Mouse (Mus musculus) layer of hippocampus, adult 9-11 months (tissue): ENCODE measurements around the gene Vcl.

Experiments used
- DNase-seq: peaks from one replicate; pipeline ENCODE4 v3.0.0; 2022

The Vcl gene

GRCm38 (mm10) chr14:20928848-20929745 lies at the start of gene Vcl:
Vcl (plus strand) TSS chr14:20929398.
- peak; percentile 99 for DNase-seq

GRCm38 (mm10) chr14:20884691-20885090 lies 44.5 kb upstream of the Vcl start:
- no peak for DNase-seq

GRCm38 (mm10) chr14:20885091-20885888 lies 43.9 kb upstream of the Vcl start:
- DNase-seq, result peak; percentile 60

GRCm38 (mm10) chr14:20886266-20886665 lies 42.9 kb upstream of the Vcl start:
- DNase-seq, result peak; percentile 36

GRCm38 (mm10) chr14:20887541-20888085 lies 41.6 kb upstream of the Vcl start:
- DNase-seq, result no peak

GRCm38 (mm10) chr14:20891941-20892402 lies 37.2 kb upstream of the Vcl start:
- peak; percentile 64 for DNase-seq

GRCm38 (mm10) chr14:20893815-20894214 lies 35.4 kb upstream of the Vcl start:
- DNase-seq, result no peak

GRCm38 (mm10) chr14:20901267-20901666 lies 27.9 kb upstream of the Vcl start:
- DNase-seq, result no peak

GRCm38 (mm10) chr14:20903137-20903536 lies 26.1 kb upstream of the Vcl start:
- no peak for DNase-seq

GRCm38 (mm10) chr14:20911811-20912210 lies 17.4 kb upstream of the Vcl start:
- DNase-seq, result no peak

GRCm38 (mm10) chr14:20914415-20914814 lies 14.8 kb upstream of the Vcl start:
- peak; percentile 77 for DNase-seq

GRCm38 (mm10) chr14:20916625-20917612 lies 12.3 kb upstream of the Vcl start:
- DNase-seq, result no peak

- DNase-seq, result no peak
Measured at GRCm38 (mm10) chr14:20924071-20924789, 5.0 kb upstream of the Vcl start.

GRCm38 (mm10) chr14:20927470-20928307 lies 1.5 kb upstream of the Vcl start:
- DNase-seq, result no peak

GRCm38 (mm10) chr14:20928308-20928685 lies 901 bp upstream of the Vcl start:
- no peak for DNase-seq

GRCm38 (mm10) chr14:20929814-20930434 lies 726 bp downstream of the Vcl start:
- DNase-seq, result no peak

GRCm38 (mm10) chr14:20930481-20931391 lies 1.5 kb downstream of the Vcl start:
- no peak for DNase-seq

- DNase-seq, result no peak
Measured at GRCm38 (mm10) chr14:20938424-20938823, 9.2 kb downstream of the Vcl start.

GRCm38 (mm10) chr14:20938860-20939259 lies 9.7 kb downstream of the Vcl start:
- DNase-seq, result no peak
